Mouse (Mus musculus): ENCODE measurements at regions not wholly inside any gene's neighbourhood (a gene's known extent, or its start where the extent isn't known, plus 50 kb on each side); places are given as distances from the start of the nearest gene placed in this dataset.
A peak's percentile ranks its signal among the peaks of the same experiment; 100 is the strongest.

DNA sequence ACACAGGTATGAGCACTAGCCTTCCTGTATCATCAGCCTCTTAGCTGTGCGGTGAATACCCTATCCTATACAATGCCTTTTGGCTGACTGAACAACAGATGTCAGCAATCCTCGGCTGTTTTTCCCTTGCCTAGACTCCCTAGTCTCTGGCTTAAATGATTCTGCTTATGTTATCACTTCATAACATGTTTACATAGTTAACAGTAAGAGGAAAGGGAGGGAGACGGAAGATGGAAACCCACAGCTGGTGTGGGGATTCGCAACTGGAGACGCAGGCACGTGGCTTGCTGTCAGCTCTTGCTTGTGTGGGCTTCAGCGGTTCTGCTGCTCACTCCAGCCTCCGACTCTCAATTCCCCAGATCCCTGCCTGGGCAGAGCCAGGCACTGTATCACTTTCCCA, 367.2 kb downstream of the Cbln4 start:
- no peak overlapping the region for H3K9ac ChIP-seq (replicated peaks; ENCODE audit: low read length, poor library complexity, severe bottlenecking)
- WGBS, result 70% methylated on average over 8 of the region's 8 CpGs
- DNase-seq (ENCODE audit: low spot score) (peak; percentile 32), ATAC-seq (ENCODE audit: low FRiP score) (no peak)
- no peaks in the 10 kb centered on the region for H3K9me3 ChIP-seq (ENCODE audit: low read length)
- no peaks in the 10 kb centered on the region for H3K27me3 ChIP-seq (ENCODE audit: insufficient read depth, low read length)
- H3K4me1 ChIP-seq (ENCODE audit: insufficient read depth, low read length), result no peaks in the 10 kb centered on the region
- TF ChIP-seq CTCF (IDR thresholded peaks at IDR 0.05), result no peak
- H3K4me3 ChIP-seq (ENCODE audit: low read depth, low read length), result no peak overlapping the region
- H3K4me2 ChIP-seq (ENCODE audit: low read depth, low read length, poor library complexity, severe bottlenecking), result no peak overlapping the region
- H3K27ac ChIP-seq (ENCODE audit: low read depth, low read length), result no peak overlapping the region
- no peaks in the 10 kb centered on the region for H3K36me3 ChIP-seq (ENCODE audit: insufficient read depth, low read length)

DNA sequence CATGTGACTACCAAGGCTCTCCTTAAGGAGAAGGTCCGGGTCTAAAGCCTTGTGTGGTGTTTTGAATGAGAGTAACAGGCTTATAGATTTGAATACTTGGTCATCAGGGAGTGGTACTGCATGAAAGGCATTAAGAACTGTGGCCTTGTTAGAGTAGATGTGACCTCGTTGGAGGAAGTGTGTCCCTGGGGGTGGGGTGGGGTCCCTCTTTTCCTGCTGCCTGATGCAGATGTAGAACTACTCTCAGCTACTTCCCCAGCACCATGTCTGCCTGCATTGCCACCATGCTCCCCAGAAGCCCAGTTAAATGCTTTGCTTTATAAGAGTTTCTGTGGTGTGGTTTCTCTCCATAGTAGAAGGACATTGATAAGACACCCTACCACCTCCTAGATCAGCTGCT, 367.9 kb downstream of the Cbln4 start:
- Histone ChIP-seq H3K36me3 (ENCODE audit: insufficient read depth, low read length) (no peaks in the 10 kb centered on the region), H3K4me3 (ENCODE audit: low read depth, low read length) (no peak overlapping the region), H3K9ac (replicated peaks; ENCODE audit: low read length, poor library complexity, severe bottlenecking) (no peak overlapping the region), H3K27me3 (ENCODE audit: insufficient read depth, low read length) (no peaks in the 10 kb centered on the region), H3K4me2 (ENCODE audit: low read depth, low read length, poor library complexity, severe bottlenecking) (no peak overlapping the region), H3K9me3 (ENCODE audit: low read length) (no peaks in the 10 kb centered on the region), H3K27ac (ENCODE audit: low read depth, low read length) (no peak overlapping the region), H3K4me1 (ENCODE audit: insufficient read depth, low read length) (no peaks in the 10 kb centered on the region)
- 53% methylated on average over 2 of the region's 2 CpGs for WGBS
- DNase-seq (ENCODE audit: low spot score) (no peak), ATAC-seq (ENCODE audit: low FRiP score) (no peak)
- TF ChIP-seq CTCF (IDR thresholded peaks at IDR 0.05), result no peak

DNA sequence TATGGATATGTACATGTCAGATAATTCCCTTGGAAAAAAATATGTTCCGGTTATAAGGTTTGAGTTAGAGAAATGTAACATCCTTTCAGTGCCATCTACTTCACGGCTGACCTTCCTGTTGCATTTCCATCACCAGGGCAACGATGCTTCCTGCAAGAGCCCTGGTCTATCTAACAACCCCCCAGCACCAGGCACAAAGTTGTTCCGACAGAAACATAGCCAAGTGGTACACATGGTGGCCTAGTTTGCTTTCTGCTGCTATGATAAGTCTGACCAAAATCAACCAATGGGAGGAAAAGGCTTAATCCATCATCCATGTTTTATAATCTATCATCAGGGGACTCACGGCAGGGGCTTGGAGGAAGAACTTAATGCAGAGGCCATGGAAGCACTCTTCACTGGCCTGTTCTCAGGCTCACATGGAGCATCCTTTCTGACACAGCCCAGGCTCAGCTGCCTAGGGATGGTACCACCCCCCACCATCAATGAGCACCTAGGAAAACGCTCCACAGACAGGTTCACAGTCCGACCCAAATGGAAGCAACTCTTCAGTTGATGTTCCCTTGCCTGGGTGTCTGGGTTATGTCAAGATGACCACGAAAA, 372.2 kb downstream of the Cbln4 start:
- no peaks in the 10 kb centered on the region for H3K36me3 ChIP-seq (ENCODE audit: insufficient read depth, low read length)
- no peak for TF ChIP-seq CTCF (IDR thresholded peaks at IDR 0.05)
- 88% methylated on average over 8 of the region's 8 CpGs for WGBS
- no peak overlapping the region for H3K9ac ChIP-seq (replicated peaks; ENCODE audit: low read length, poor library complexity, severe bottlenecking)
- no peaks in the 10 kb centered on the region for H3K9me3 ChIP-seq (ENCODE audit: low read length)
- no peak overlapping the region for H3K4me2 ChIP-seq (ENCODE audit: low read depth, low read length, poor library complexity, severe bottlenecking)
- H3K4me3 ChIP-seq (ENCODE audit: low read depth, low read length), result no peak overlapping the region
- DNase-seq (ENCODE audit: low spot score) (no peak), ATAC-seq (ENCODE audit: low FRiP score) (no peak)
- peaks cover 3% of the 10 kb centered on the region; the same call in 1 of the 2 replicates for H3K4me1 ChIP-seq (ENCODE audit: insufficient read depth, low read length)
- no peaks in the 10 kb centered on the region for H3K27me3 ChIP-seq (ENCODE audit: insufficient read depth, low read length)
- no peak overlapping the region for H3K27ac ChIP-seq (ENCODE audit: low read depth, low read length)

DNA sequence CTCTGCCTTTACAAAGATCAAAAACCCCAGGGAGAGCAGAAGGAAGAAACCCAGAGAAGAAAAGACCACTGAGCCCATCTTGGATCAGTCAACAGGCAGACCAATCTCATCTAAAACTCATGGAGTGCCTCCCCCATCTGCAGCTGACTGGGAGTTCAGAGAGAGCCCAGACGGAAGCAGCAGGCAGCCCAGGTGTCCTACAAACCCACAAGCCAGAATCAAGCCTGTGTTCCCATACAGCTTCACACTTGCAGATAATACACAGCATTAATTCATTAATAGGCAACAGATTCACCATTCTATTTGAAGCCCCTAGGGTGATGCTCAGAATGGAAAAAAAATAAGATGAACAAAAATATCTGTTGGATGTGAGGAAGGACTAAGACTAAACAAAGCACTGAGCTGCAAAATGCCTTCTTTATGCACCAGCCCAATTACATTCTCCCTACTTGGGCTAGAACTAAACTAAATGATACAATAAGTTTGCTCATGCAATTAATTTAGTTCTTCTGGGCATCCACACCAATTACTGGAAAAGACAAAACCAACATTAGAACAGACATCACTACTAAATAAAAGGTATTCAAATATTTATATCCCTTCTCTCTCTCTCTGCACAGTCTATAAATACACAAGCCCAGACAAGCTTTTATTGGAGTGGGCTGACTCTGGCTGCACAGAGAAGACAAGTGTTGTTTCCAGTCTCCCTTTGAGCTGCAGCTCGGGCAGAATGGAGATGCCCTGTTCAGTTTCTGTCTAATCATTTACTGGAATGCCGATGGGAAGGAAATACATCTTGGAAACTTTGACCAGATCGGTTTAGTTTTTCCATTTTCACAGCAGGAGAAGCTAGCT, 374.2 kb downstream of the Cbln4 start:
- no peak for DNase-seq (ENCODE audit: low spot score)
- 35% methylated on average over 4 of the region's 4 CpGs for WGBS

DNA sequence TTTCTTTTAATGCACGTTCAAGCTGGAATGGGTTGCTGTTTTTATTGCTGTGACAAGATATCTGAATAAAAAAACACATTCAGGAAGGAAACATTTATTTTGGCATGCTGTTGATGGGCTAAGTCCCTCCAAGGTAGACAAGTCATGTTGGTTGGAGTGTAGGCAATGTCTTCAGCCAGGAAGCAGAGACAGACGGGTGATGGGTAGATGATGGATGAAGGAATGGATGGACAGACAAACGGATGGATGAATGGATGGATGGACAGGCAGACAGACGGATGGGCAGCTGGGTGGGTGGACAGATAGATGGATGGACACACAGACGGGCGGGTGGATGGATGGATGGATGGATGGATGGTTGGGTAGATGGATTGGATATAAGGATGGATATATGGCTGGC, 380.7 kb downstream of the Cbln4 start:
- Histone ChIP-seq H3K4me1 (ENCODE audit: insufficient read depth, low read length) (no peaks in the 10 kb centered on the region), H3K27ac (ENCODE audit: low read depth, low read length) (no peak overlapping the region), H3K4me2 (ENCODE audit: low read depth, low read length, poor library complexity, severe bottlenecking) (no peak overlapping the region), H3K9me3 (ENCODE audit: low read length) (no peaks in the 10 kb centered on the region), H3K27me3 (ENCODE audit: insufficient read depth, low read length) (no peaks in the 10 kb centered on the region), H3K36me3 (ENCODE audit: insufficient read depth, low read length) (no peaks in the 10 kb centered on the region), H3K9ac (replicated peaks; ENCODE audit: low read length, poor library complexity, severe bottlenecking) (no peak overlapping the region), H3K4me3 (ENCODE audit: low read depth, low read length) (no peak overlapping the region)
- TF ChIP-seq CTCF (IDR thresholded peaks at IDR 0.05), result no peak
- WGBS, result 89% methylated on average over 6 of the region's 6 CpGs
- no peak for ATAC-seq (ENCODE audit: low FRiP score)
- DNase-seq (ENCODE audit: low spot score), result no peak

More for the DNA sequence above, 374.2 kb downstream of the Cbln4 start:
- Histone ChIP-seq H3K4me2 (ENCODE audit: low read depth, low read length, poor library complexity, severe bottlenecking) (no peak overlapping the region), H3K4me3 (ENCODE audit: low read depth, low read length) (no peak overlapping the region), H3K9me3 (ENCODE audit: low read length) (no peaks in the 10 kb centered on the region), H3K9ac (replicated peaks; ENCODE audit: low read length, poor library complexity, severe bottlenecking) (no peak overlapping the region), H3K27ac (ENCODE audit: low read depth, low read length) (no peak overlapping the region), H3K27me3 (ENCODE audit: insufficient read depth, low read length) (no peaks in the 10 kb centered on the region), H3K4me1 (ENCODE audit: insufficient read depth, low read length) (peaks cover 3% of the 10 kb centered on the region; the same call in 1 of the 2 replicates), H3K36me3 (ENCODE audit: insufficient read depth, low read length) (no peaks in the 10 kb centered on the region)
- no peak for ATAC-seq (ENCODE audit: low FRiP score)
- no peak for TF ChIP-seq CTCF (IDR thresholded peaks at IDR 0.05)

DNA sequence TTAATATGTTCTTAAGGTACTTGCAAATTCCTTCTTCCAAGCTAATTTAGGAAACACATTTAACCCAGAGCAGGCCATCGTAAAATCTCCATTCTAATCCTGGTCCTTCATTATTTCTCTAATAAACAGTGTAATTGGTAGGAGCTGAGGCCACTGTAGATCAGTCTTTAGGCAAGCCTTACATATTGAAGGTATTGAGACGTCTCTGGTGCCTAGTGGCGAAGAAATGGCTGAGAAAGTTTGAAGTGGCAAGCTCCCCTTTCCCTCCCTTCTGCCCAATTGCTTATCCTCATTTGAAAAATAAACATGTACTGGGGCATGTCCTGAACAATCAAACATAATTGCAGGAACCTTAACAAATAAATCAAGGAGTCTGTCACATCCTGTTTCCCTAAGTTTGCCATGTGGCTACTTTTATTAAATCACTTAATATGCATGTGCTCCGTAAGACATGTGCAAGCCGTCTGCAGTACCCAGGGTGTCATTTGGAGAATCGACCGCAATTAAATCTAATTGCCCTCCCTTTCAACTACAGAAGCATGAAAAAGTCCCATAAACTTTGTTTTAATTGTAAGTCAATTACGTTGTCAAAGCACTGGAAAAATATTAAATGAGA, 381.3 kb downstream of the Cbln4 start:
- H3K36me3 ChIP-seq (ENCODE audit: insufficient read depth, low read length), result no peaks in the 10 kb centered on the region
- H3K4me2 ChIP-seq (ENCODE audit: low read depth, low read length, poor library complexity, severe bottlenecking), result no peak overlapping the region
- no peaks in the 10 kb centered on the region for H3K4me1 ChIP-seq (ENCODE audit: insufficient read depth, low read length)
- no peak overlapping the region for H3K9ac ChIP-seq (replicated peaks; ENCODE audit: low read length, poor library complexity, severe bottlenecking)
- ATAC-seq (ENCODE audit: low FRiP score) (no peak), DNase-seq (ENCODE audit: low spot score) (no peak)
- H3K9me3 ChIP-seq (ENCODE audit: low read length), result no peaks in the 10 kb centered on the region
- 83% methylated on average over 8 of the region's 8 CpGs for WGBS
- no peaks in the 10 kb centered on the region for H3K27me3 ChIP-seq (ENCODE audit: insufficient read depth, low read length)
- H3K4me3 ChIP-seq (ENCODE audit: low read depth, low read length), result no peak overlapping the region
- TF ChIP-seq CTCF (IDR thresholded peaks at IDR 0.05), result no peak
- H3K27ac ChIP-seq (ENCODE audit: low read depth, low read length), result no peak overlapping the region
